Mouse (Mus musculus) lung, embryonic 16.5 days (tissue): Measurements from ENCODE around the gene Ccdc122. TPM values are rescaled to one million over a fixed set of nuclear protein-coding genes. Genes with fewer than 3 reads are reported as not detected.
A peak's percentile ranks its signal among the peaks of the same experiment; 100 is the strongest.
"Not testable (repeated sequence)": the region's sequence is repeated elsewhere in the genome, so short reads cannot be mapped to it uniquely, and the experiment has no call there.

Source experiments
- ATAC-seq: fragments of 200-750 bp; cut with Nextera tagmentation; 2 replicates; pipeline ENCODE4 v1.8.0; 2017; ENCODE audit warnings: low read depth, mild to moderate bottlenecking, moderate library complexity
- H3K27ac ChIP-seq: fragments of 300-500 bp; sonication (generic); 2 replicates; pipeline ENCODE4 v1.5.1; 2014; ENCODE audit warnings: mild to moderate bottlenecking, control low read depth, low read length
- H3K27me3 ChIP-seq: fragments of 300-500 bp; sonication (generic); 2 replicates; pipeline ENCODE4 v1.6.1; 2014; ENCODE audit warnings: low read depth, low read length, mixed read lengths; ENCODE audit not compliant: control insufficient read depth, insufficient read depth
- H3K36me3 ChIP-seq: fragments of 300-500 bp; sonication (generic); 2 replicates; pipeline ENCODE4 v1.6.1; 2014; ENCODE audit warnings: low read length; ENCODE audit not compliant: control insufficient read depth, insufficient read depth
- H3K4me1 ChIP-seq: fragments of 300-500 bp; sonication (generic); replicated peaks from 2 replicates; pipeline ENCODE4 v1.6.1; 2014; ENCODE audit warnings: low read length, mixed read lengths; ENCODE audit not compliant: control insufficient read depth, insufficient read depth
- H3K4me2 ChIP-seq: fragments of 300-500 bp; sonication (generic); 2 replicates; pipeline ENCODE4 v1.6.1; 2014; ENCODE audit warnings: low read depth, low read length, control low read depth
- H3K4me3 ChIP-seq: fragments of 300-500 bp; sonication (generic); 2 replicates; pipeline ENCODE4 v1.5.1; 2014; ENCODE audit warnings: mild to moderate bottlenecking, low read length, control low read depth
- H3K9ac ChIP-seq: fragments of 300-500 bp; sonication (generic); 2 replicates; pipeline ENCODE4 v1.6.1; 2014; ENCODE audit warnings: low read length, control low read depth
- H3K9me3 ChIP-seq: fragments of 300-500 bp; sonication (generic); 2 replicates; pipeline ENCODE4 v1.6.1; 2016; ENCODE audit warnings: low read length; ENCODE audit not compliant: control insufficient read depth
- WGBS: fragments of 180-500 bp; shearing (Covaris S2); extraction: QIAGEN DNeasy Blood & Tissue Kit; methylation state at CpG from one replicate; pipeline ENCODE4 v1.1.7; 2014; 5-methylcytosine and 5-hydroxymethylcytosine counted together
- polyA plus RNA-seq: library from polyadenylated mRNA; unstranded; fragments of >200 nt; fragmentation: Nextera tagmentation; extraction: Ambion mirVana; gene quantifications from 2 replicates; pipeline ENCODE4 v1.2.1, GENCODE M21; 2015

The Ccdc122 gene
- polyA plus RNA-seq, 1 experiment from 2014 or later, result 5.9 TPM

- H3K36me3 ChIP-seq, result no peaks in the 10 kb centered on the region
- no peak overlapping the region for H3K4me2 ChIP-seq
- no peak overlapping the region for H3K4me3 ChIP-seq
- H3K27me3 ChIP-seq, result no peaks in the 10 kb centered on the region
- no peak for ATAC-seq
- no peak overlapping the region for H3K9ac ChIP-seq
- H3K4me1 ChIP-seq, result no peaks in the 10 kb centered on the region
- no peak overlapping the region; the same call in 1 of the 2 replicates for H3K27ac ChIP-seq
- WGBS, result 81% methylated on average over 1 of the region's 1 CpGs
- no peaks in the 10 kb centered on the region for H3K9me3 ChIP-seq
Measured at GRCm38 (mm10) chr14:77069361-77069760, 32.8 kb downstream of the Ccdc122 start.

- H3K27ac ChIP-seq, result no peak overlapping the region
- 83% methylated on average over 5 of the region's 5 CpGs for WGBS
- H3K27me3 ChIP-seq, result no peaks in the 10 kb centered on the region
- no peak for ATAC-seq
- H3K4me2 ChIP-seq, result no peak overlapping the region
- H3K9ac ChIP-seq, result no peak overlapping the region
- no peaks in the 10 kb centered on the region for H3K36me3 ChIP-seq
- H3K9me3 ChIP-seq, result no peaks in the 10 kb centered on the region
- H3K4me1 ChIP-seq, result no peaks in the 10 kb centered on the region
- no peak overlapping the region for H3K4me3 ChIP-seq
Measured at GRCm38 (mm10) chr14:77081248-77081647, 44.7 kb downstream of the Ccdc122 start.

GRCm38 (mm10) chr14:77100285-77100684, 63.7 kb downstream of the Ccdc122 start:
- 69% methylated on average over 2 of the region's 2 CpGs for WGBS
- H3K9ac ChIP-seq, result no peak overlapping the region
- H3K4me3 ChIP-seq, result no peak overlapping the region
- no peaks in the 10 kb centered on the region for H3K36me3 ChIP-seq
- H3K9me3 ChIP-seq, result no peaks in the 10 kb centered on the region
- no peak overlapping the region for H3K27ac ChIP-seq
- no peak overlapping the region for H3K4me2 ChIP-seq
- no peaks in the 10 kb centered on the region for H3K4me1 ChIP-seq
- no peaks in the 10 kb centered on the region for H3K27me3 ChIP-seq
- ATAC-seq, result no peak

GRCm38 (mm10) chr14:77110622-77111021, 74.0 kb downstream of the Ccdc122 start:
- WGBS, result 81% methylated on average over 5 of the region's 5 CpGs
- not testable (repeated sequence) for ATAC-seq, H3K27ac ChIP-seq, H3K36me3 ChIP-seq, H3K4me2 ChIP-seq, H3K4me1 ChIP-seq, H3K4me3 ChIP-seq, H3K9ac ChIP-seq, H3K9me3 ChIP-seq, H3K27me3 ChIP-seq

- Histone ChIP-seq H3K9me3 (no peaks in the 10 kb centered on the region), H3K4me3 (no peak overlapping the region), H3K4me1 (no peaks in the 10 kb centered on the region), H3K27me3 (no peaks in the 10 kb centered on the region), H3K4me2 (no peak overlapping the region), H3K27ac (no peak overlapping the region), H3K36me3 (no peaks in the 10 kb centered on the region), H3K9ac (no peak overlapping the region)
- 90% methylated on average over 5 of the region's 5 CpGs for WGBS
- no peak for ATAC-seq
Measured at GRCm38 (mm10) chr14:77130612-77131011, 94.0 kb downstream of the Ccdc122 start.

- ATAC-seq, result no peak
- no peak overlapping the region for H3K9ac ChIP-seq
- no peak overlapping the region for H3K4me2 ChIP-seq
- no peaks in the 10 kb centered on the region for H3K36me3 ChIP-seq
- H3K4me1 ChIP-seq, result no peaks in the 10 kb centered on the region
- WGBS, result 35% methylated on average over 6 of the region's 6 CpGs
- H3K27ac ChIP-seq, result no peak overlapping the region
- no peak overlapping the region for H3K4me3 ChIP-seq
- H3K9me3 ChIP-seq, result no peaks in the 10 kb centered on the region
- no peaks in the 10 kb centered on the region for H3K27me3 ChIP-seq
Measured at GRCm38 (mm10) chr14:77136936-77137335, 100.4 kb downstream of the Ccdc122 start.

GRCm38 (mm10) chr14:77141324-77142282, 105.0 kb downstream of the Ccdc122 start:
- WGBS, result 25% methylated on average over 17 of the region's 17 CpGs
- H3K4me3 ChIP-seq, result no peak overlapping the region
- H3K27ac ChIP-seq, result no peak overlapping the region
- H3K4me1 ChIP-seq, result no peaks in the 10 kb centered on the region
- peak overlapping the region; percentile 25 for H3K4me2 ChIP-seq
- H3K9ac ChIP-seq, result no peak overlapping the region
- H3K36me3 ChIP-seq, result no peaks in the 10 kb centered on the region
- H3K27me3 ChIP-seq, result no peaks in the 10 kb centered on the region
- no peaks in the 10 kb centered on the region for H3K9me3 ChIP-seq
- peak; percentile 72 for ATAC-seq

GRCm38 (mm10) chr14:77145103-77145502, 108.5 kb downstream of the Ccdc122 start:
- H3K9ac ChIP-seq, result no peak overlapping the region
- no peak overlapping the region for H3K27ac ChIP-seq
- no peak overlapping the region for H3K4me3 ChIP-seq
- ATAC-seq, result no peak
- no peaks in the 10 kb centered on the region for H3K9me3 ChIP-seq
- H3K27me3 ChIP-seq, result no peaks in the 10 kb centered on the region
- H3K4me2 ChIP-seq, result no peak overlapping the region
- H3K36me3 ChIP-seq, result no peaks in the 10 kb centered on the region
- H3K4me1 ChIP-seq, result no peaks in the 10 kb centered on the region
- WGBS, result 49% methylated on average over 4 of the region's 4 CpGs

- no peak overlapping the region for H3K27ac ChIP-seq
- H3K27me3 ChIP-seq, result no peaks in the 10 kb centered on the region
- H3K4me3 ChIP-seq, result no peak overlapping the region
- H3K9ac ChIP-seq, result no peak overlapping the region
- ATAC-seq, result no peak
- no peaks in the 10 kb centered on the region for H3K4me1 ChIP-seq
- no peak overlapping the region for H3K4me2 ChIP-seq
- WGBS, result 92% methylated on average over 1 of the region's 1 CpGs
- H3K9me3 ChIP-seq, result no peaks in the 10 kb centered on the region
- H3K36me3 ChIP-seq, result no peaks in the 10 kb centered on the region
Measured at GRCm38 (mm10) chr14:77147635-77148034, 111.1 kb downstream of the Ccdc122 start.
